Mouse (Mus musculus) midbrain, postnatal 0 days (tissue): ENCODE results near the gene Inhbc. TPM values are rescaled to one million over a fixed set of nuclear protein-coding genes. Genes with fewer than 3 reads are reported as not detected.
"Not testable (repeated sequence)": the region's sequence is repeated elsewhere in the genome, so short reads cannot be mapped to it uniquely, and the experiment has no call there.

Source experiments
- ATAC-seq: fragments of 200-750 bp; cut with Nextera tagmentation; 2 replicates; pipeline ENCODE4 v1.8.0; 2017; ENCODE audit warnings: moderate number of reproducible peaks, mild to moderate bottlenecking, moderate TSS enrichment, moderate library complexity; ENCODE audit not compliant: low FRiP score
- DNase-seq: peaks from one replicate; pipeline ENCODE4 v3.0.0-alpha.2; 2015; ENCODE audit warnings: low spot score
- H3K27ac ChIP-seq: fragments of 300-500 bp; sonication (generic); 2 replicates; pipeline ENCODE4 v1.5.1; 2014; ENCODE audit warnings: low read depth, mild to moderate bottlenecking, low read length, mixed read lengths
- H3K27me3 ChIP-seq: fragments of 300-500 bp; sonication (generic); 2 replicates; pipeline ENCODE4 v1.6.1; 2014; ENCODE audit warnings: low read length, control low read depth, mixed read lengths; ENCODE audit not compliant: insufficient read depth
- H3K36me3 ChIP-seq: fragments of 300-500 bp; sonication (generic); 2 replicates; pipeline ENCODE4 v1.6.1; 2014; ENCODE audit warnings: low read length, control low read depth, mixed read lengths; ENCODE audit not compliant: insufficient read depth
- H3K4me1 ChIP-seq: fragments of 300-500 bp; sonication (generic); 2 replicates; pipeline ENCODE4 v1.6.1; 2014; ENCODE audit warnings: mild to moderate bottlenecking, control low read depth, antibody characterized with exemption, low read length, mixed read lengths; ENCODE audit not compliant: insufficient read depth
- H3K4me2 ChIP-seq: fragments of 300-500 bp; sonication (generic); 2 replicates; pipeline ENCODE4 v1.6.1; 2014; ENCODE audit warnings: low read depth, mild to moderate bottlenecking, low read length, mixed read lengths; ENCODE audit not compliant: poor library complexity, severe bottlenecking
- H3K4me3 ChIP-seq: fragments of 300-500 bp; sonication (generic); 2 replicates; pipeline ENCODE4 v1.5.1; 2014; ENCODE audit warnings: low read depth, mild to moderate bottlenecking, low read length, moderate library complexity
- H3K9ac ChIP-seq: fragments of 300-500 bp; sonication (generic); replicated peaks from 2 replicates; pipeline ENCODE4 v1.6.1; 2014; ENCODE audit warnings: mild to moderate bottlenecking, low read length, moderate library complexity, mixed read lengths; ENCODE audit not compliant: poor library complexity, severe bottlenecking
- H3K9me3 ChIP-seq: fragments of 300-500 bp; sonication (generic); 2 replicates; pipeline ENCODE4 v1.6.1; 2016; ENCODE audit warnings: low read length, control low read depth
- CTCF ChIP-seq: IDR thresholded peaks from 2 replicates; pipeline ENCODE4 v1.5.1; 2016; ENCODE audit warnings: antibody characterized with exemption, mild to moderate bottlenecking
- WGBS: fragments of 180-500 bp; shearing (Covaris S2); extraction: QIAGEN DNeasy Blood & Tissue Kit; methylation state at CpG from one replicate; pipeline ENCODE4 v1.1.7; 2014; 5-methylcytosine and 5-hydroxymethylcytosine counted together
- polyA plus RNA-seq: library from polyadenylated mRNA; unstranded; fragments of >200 nt; fragmentation: Nextera tagmentation; extraction: Ambion mirVana; gene quantifications from 2 replicates; pipeline ENCODE4 v1.2.1, GENCODE M21; 2015
- total RNA-seq: library from RNA; depleted of rRNA; stranded (reverse); fragments of >200 nt; gene quantifications from 2 replicates; pipeline ENCODE4 v1.2.3, GENCODE M21; 2014; rRNA removed

The Inhbc gene
- total and polyA plus RNA-seq, 2 experiments from 2014 or later, result not detected

- no peak overlapping the region for H3K9ac ChIP-seq
- H3K4me2 ChIP-seq, result no peak overlapping the region
- no peaks in the 10 kb centered on the region for H3K9me3 ChIP-seq
- H3K36me3 ChIP-seq, result peaks cover 10% of the 10 kb centered on the region
- no peak for ATAC-seq
- no peak for DNase-seq
- no peaks in the 10 kb centered on the region for H3K4me1 ChIP-seq
- H3K27ac ChIP-seq, result no peak overlapping the region
- no peaks in the 10 kb centered on the region for H3K27me3 ChIP-seq
- WGBS, result 80% methylated on average over 4 of the region's 4 CpGs
- TF ChIP-seq CTCF, result no peak
- no peak overlapping the region for H3K4me3 ChIP-seq
Measured at GRCm38 (mm10) chr10:127312858-127313257, 57.4 kb downstream of the Inhbc start.

- peak; percentile 90 for TF ChIP-seq CTCF
- WGBS, result under 1% methylated on average over 4 of the region's 4 CpGs
- peak; percentile 55; the same call in 1 of the 2 replicates for ATAC-seq
Measured at GRCm38 (mm10) chr10:127312356-127312676, 57.9 kb downstream of the Inhbc start.

GRCm38 (mm10) chr10:127311476-127312355 lies 58.5 kb downstream of the Inhbc start, which contains the start of gene Mars:
Gene Mars (minus strand): TSS chr10:127311786.
- TF ChIP-seq CTCF, result no peak

More at GRCm38 (mm10) chr10:127312356-127312676, 57.9 kb downstream of the Inhbc start:
- no peaks in the 10 kb centered on the region for H3K27me3 ChIP-seq
- H3K4me2 ChIP-seq, result peak overlapping the region; percentile 57
- H3K36me3 ChIP-seq, result peaks cover 15% of the 10 kb centered on the region
- no peaks in the 10 kb centered on the region for H3K9me3 ChIP-seq
- H3K27ac ChIP-seq, result peak overlapping the region; percentile 6
- peak overlapping the region; percentile 59 for H3K4me3 ChIP-seq
- no peaks in the 10 kb centered on the region for H3K4me1 ChIP-seq
- DNase-seq, result peak; percentile 85
- H3K9ac ChIP-seq, result no peak overlapping the region

GRCm38 (mm10) chr10:127310523-127311475 lies 59.4 kb downstream of the Inhbc start:
- ATAC-seq, result peak; percentile 69
- peaks cover 28% of the 10 kb centered on the region for H3K36me3 ChIP-seq
- peak overlapping the region; percentile 57 for H3K4me2 ChIP-seq
- no peaks in the 10 kb centered on the region for H3K4me1 ChIP-seq
- H3K9ac ChIP-seq, result peak overlapping the region; percentile 58
- peak overlapping the region; percentile 59 for H3K4me3 ChIP-seq
- 0 out of 2 replicates have a peak overlapping the region, but pooled peaks have one; percentile 62 for H3K27ac ChIP-seq
- H3K27me3 ChIP-seq, result no peaks in the 10 kb centered on the region
- TF ChIP-seq CTCF, result no peak
- no peaks in the 10 kb centered on the region for H3K9me3 ChIP-seq
- DNase-seq, result peak; percentile 40
- WGBS, result 38% methylated on average over 23 of the region's 23 CpGs

More at GRCm38 (mm10) chr10:127311476-127312355, 58.5 kb downstream of the Inhbc start, which contains the start of gene Mars:
- ATAC-seq (peak; percentile 96), DNase-seq (peak; percentile 98)
- H3K4me2 ChIP-seq, result peak within 1 kb of the TSS; percentile 57
- no peaks in the 10 kb centered on the region for H3K9me3 ChIP-seq
- peaks cover 19% of the 10 kb centered on the region for H3K36me3 ChIP-seq
- peak within 1 kb of the TSS; percentile 62 for H3K27ac ChIP-seq
- H3K27me3 ChIP-seq, result no peaks in the 10 kb centered on the region
- under 1% methylated on average over 62 of the region's 65 CpGs for WGBS
- H3K9ac ChIP-seq, result peak within 1 kb of the TSS; percentile 58
- no peaks in the 10 kb centered on the region for H3K4me1 ChIP-seq
- peak within 1 kb of the TSS; percentile 59 for H3K4me3 ChIP-seq

DNA sequence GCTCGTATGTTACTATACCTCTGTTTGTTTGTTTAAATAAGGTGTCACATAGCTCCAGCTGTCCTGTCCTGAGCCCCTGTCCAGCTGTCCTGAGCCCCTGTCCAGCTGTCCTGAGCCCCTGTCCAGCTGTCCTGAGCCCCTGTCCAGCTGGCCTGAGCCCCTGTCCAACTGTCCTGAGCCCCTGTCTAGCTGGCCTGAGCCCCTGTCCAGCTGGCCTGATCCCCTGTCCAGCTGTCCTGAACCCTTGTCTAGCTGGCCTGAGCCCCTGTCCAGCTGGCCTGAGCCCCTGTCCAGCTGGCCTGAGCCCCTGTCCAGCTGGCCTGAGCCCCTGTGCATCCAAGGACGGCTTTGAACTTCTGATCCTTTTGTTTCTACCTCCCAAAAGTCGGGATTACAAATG lies 61.1 kb downstream of the Inhbc start:
- peaks cover 43% of the 10 kb centered on the region for H3K36me3 ChIP-seq
- H3K4me3 ChIP-seq, H3K27me3 ChIP-seq: not testable (repeated sequence)

More for the DNA sequence above, 61.1 kb downstream of the Inhbc start:
- ATAC-seq, H3K4me2 ChIP-seq, H3K9me3 ChIP-seq, H3K4me1 ChIP-seq, DNase-seq, H3K9ac ChIP-seq, H3K27ac ChIP-seq: not testable (repeated sequence)
- WGBS, result 87% methylated on average over 3 of the region's 3 CpGs

Other genes with a start within 250 kb of the Inhbc start
- 114 and 120 TPM in 2 replicates for gene Os9, start 249.3 kb downstream of the Inhbc start, total RNA-seq
- 126 TPM in 2 replicates for gene Os9, start 249.3 kb downstream of the Inhbc start, polyA plus RNA-seq
- gene B4galnt1, start 205.2 kb downstream of the Inhbc start, total RNA-seq, result 126 and 134 TPM in 2 replicates
- 86.8 and 88.6 TPM in 2 replicates for gene B4galnt1, start 205.2 kb downstream of the Inhbc start, polyA plus RNA-seq
- gene Slc26a10, start 189.8 kb downstream of the Inhbc start, total RNA-seq, result 0.05 TPM in 2 replicates
- gene Slc26a10, start 189.8 kb downstream of the Inhbc start, polyA plus RNA-seq, result 0.80 TPM in 2 replicates
- gene Arhgef25, start 180.3 kb downstream of the Inhbc start, total RNA-seq, result 47.6 and 48.8 TPM in 2 replicates
- gene Arhgef25, start 180.3 kb downstream of the Inhbc start, polyA plus RNA-seq, result 13.5 and 15.4 TPM in 2 replicates
- 258 and 275 TPM in 2 replicates for gene Dtx3, start 174.7 kb downstream of the Inhbc start, total RNA-seq
- 205 and 217 TPM in 2 replicates for gene Dtx3, start 174.7 kb downstream of the Inhbc start, polyA plus RNA-seq
- gene Pip4k2c, start 158.8 kb downstream of the Inhbc start, total RNA-seq, result 17.0 and 18.3 TPM in 2 replicates
- 14.5 and 15.1 TPM in 2 replicates for gene Pip4k2c, start 158.8 kb downstream of the Inhbc start, polyA plus RNA-seq
- 244 and 249 TPM in 2 replicates for gene Kif5a, start 107.1 kb downstream of the Inhbc start, total RNA-seq
- 102 and 103 TPM in 2 replicates for gene Kif5a, start 107.1 kb downstream of the Inhbc start, polyA plus RNA-seq
- 274 and 309 TPM in 2 replicates for gene Dctn2, start 104.1 kb downstream of the Inhbc start, total RNA-seq
- gene Dctn2, start 104.1 kb downstream of the Inhbc start, polyA plus RNA-seq, result 318 and 345 TPM in 2 replicates
- gene Mbd6, start 81.4 kb downstream of the Inhbc start, total RNA-seq, result 8.2 and 10.0 TPM in 2 replicates
- 7.3 and 11.2 TPM in 2 replicates for gene Mbd6, start 81.4 kb downstream of the Inhbc start, polyA plus RNA-seq
- gene Mars, start 58.6 kb downstream of the Inhbc start, total RNA-seq, result 62.6 and 84.3 TPM in 2 replicates
- 103 and 112 TPM in 2 replicates for gene Mars, start 58.6 kb downstream of the Inhbc start, polyA plus RNA-seq
- gene Arhgap9, start 48.5 kb downstream of the Inhbc start, total RNA-seq, result 0.24 and 1.2 TPM in 2 replicates
- gene Arhgap9, start 48.5 kb downstream of the Inhbc start, polyA plus RNA-seq, result 0.91 and 1.0 TPM in 2 replicates
- 4.2 and 6.9 TPM in 2 replicates for gene Gli1, start 28.5 kb downstream of the Inhbc start, total RNA-seq
- 1.0 and 1.1 TPM in 2 replicates for gene Gli1, start 28.5 kb downstream of the Inhbc start, polyA plus RNA-seq
- not detected in 2 replicates for gene Inhbe, start 16.0 kb downstream of the Inhbc start, total RNA-seq
- 0.04 TPM in 1 of 2 replicates, not detected in the other for gene Inhbe, start 16.0 kb downstream of the Inhbc start, polyA plus RNA-seq
- gene R3hdm2, start 9.9 kb upstream of the Inhbc start, total RNA-seq, result 52.0 and 53.2 TPM in 2 replicates
- 38.0 and 40.0 TPM in 2 replicates for gene R3hdm2, start 9.9 kb upstream of the Inhbc start, polyA plus RNA-seq
- gene Stac3, start 131.3 kb upstream of the Inhbc start, total RNA-seq, result 1.2 and 2.3 TPM in 2 replicates
- 0.51 and 1.0 TPM in 2 replicates for gene Stac3, start 131.3 kb upstream of the Inhbc start, polyA plus RNA-seq
- gene Ndufa4l2, start 144.5 kb upstream of the Inhbc start, total RNA-seq, result 16.2 and 16.6 TPM in 2 replicates
- gene Ndufa4l2, start 144.5 kb upstream of the Inhbc start, polyA plus RNA-seq, result 18.7 and 19.9 TPM in 2 replicates
- 39.8 and 48.0 TPM in 2 replicates for gene Shmt2, start 152.0 kb upstream of the Inhbc start, total RNA-seq
- gene Shmt2, start 152.0 kb upstream of the Inhbc start, polyA plus RNA-seq, result 32.8 and 34.2 TPM in 2 replicates
- 11.8 and 22.6 TPM in 2 replicates for gene Nxph4, start 164.1 kb upstream of the Inhbc start, total RNA-seq
- 68.9 and 72.4 TPM in 2 replicates for gene Nxph4, start 164.1 kb upstream of the Inhbc start, polyA plus RNA-seq